Mouse (Mus musculus) bone marrow macrophage, adult 2 months (primary cell): ENCODE measurements around the gene Lmna.

Experiments
- CTCF ChIP-seq: IDR thresholded peaks from 2 replicates; pipeline ENCODE4 v1.5.1; 2012; ENCODE audit warnings: low read depth, mild to moderate bottlenecking, low read length, moderate library complexity
- POLR2A ChIP-seq: IDR thresholded peaks from 2 replicates; pipeline ENCODE4 v1.6.1; 2012; ENCODE audit warnings: mild to moderate bottlenecking, low read depth, low read length, borderline replicate concordance

- no peak; the same call in 1 of the 2 replicates for TF ChIP-seq CTCF
- no peak for TF ChIP-seq POLR2A
Observed at GRCm38 (mm10) chr3:88552676-88553524, 43.1 kb upstream of the Lmna start, which contains the start of gene Lamtor2.
